20 mouse cellular contexts compared by ENCODE assay signal in the genomic region with DNA sequence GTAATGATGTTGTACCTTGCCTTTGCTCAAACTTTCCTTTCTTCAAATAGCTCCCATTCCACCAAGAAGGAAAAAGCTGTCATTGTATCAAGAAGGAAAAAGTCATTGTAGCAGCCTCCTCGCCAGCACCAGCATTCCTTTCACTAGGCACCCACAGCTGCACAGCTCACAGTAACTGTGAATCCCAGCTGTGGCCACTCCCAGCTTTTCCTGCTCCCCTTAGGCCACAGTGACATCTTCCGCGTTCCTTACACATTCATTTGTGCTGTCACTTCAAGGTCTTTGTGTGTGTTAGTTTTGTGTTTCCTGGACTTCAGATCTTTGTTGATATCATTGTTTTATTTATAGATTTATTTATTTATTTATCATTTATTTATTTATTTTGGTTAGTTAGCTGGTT. TPM values are rescaled to one million over a fixed set of nuclear protein-coding genes. Genes with fewer than 3 reads are reported as not detected.
DNase-seq lines count a peak whose midpoint lies in the region; ATAC-seq and TF ChIP-seq lines count a peak whose summit lies in the region.
"Had no signal": no experiment of that assay in that cellular context is flagged by ENCODE, and none has a peak within 500 bp of the region (broad histone marks: within the 10 kb centered on the region; RNA-seq: fewer than 3 reads in every experiment).

No protein-coding gene starts in this region.

- 0 out of 2 replicates have a peak, but pooled peaks cover 1% of the 10 kb centered on the region for H3K27me3 ChIP-seq in ES-Bruce4 (ENCODE audit: control insufficient read depth, insufficient read depth, low read length, poor library complexity, severe bottlenecking)
- H3K27me3 ChIP-seq in hindbrain, embryonic 14.5 days (ENCODE audit: control insufficient read depth, insufficient read depth, low read length): no peaks in the 10 kb centered on the region
- H3K27me3 ChIP-seq: embryonic facial prominence, embryonic 15.5 days; hindbrain, embryonic 12.5 days; midbrain, embryonic 12.5 days; neural tube, embryonic 15.5 days; Patski had no signal

- no peak overlapping the region for H3K4me3 ChIP-seq in ES-Bruce4 (ENCODE audit: low read depth, low read length)
- no peak overlapping the region for H3K4me3 ChIP-seq in hindbrain, embryonic 14.5 days (replicated peaks; ENCODE audit: low read length)
- H3K4me3 ChIP-seq: embryonic facial prominence, embryonic 15.5 days; hindbrain, embryonic 12.5 days; midbrain, embryonic 12.5 days; neural tube, embryonic 15.5 days had no signal

- no peak overlapping the region for H3K4me2 ChIP-seq in hindbrain, embryonic 14.5 days (replicated peaks)
- H3K4me2 ChIP-seq: embryonic facial prominence, embryonic 15.5 days; hindbrain, embryonic 12.5 days; midbrain, embryonic 12.5 days; neural tube, embryonic 15.5 days had no signal

- peak; percentile 57; the same call in 1 of the 2 replicates for TF ChIP-seq EP300 in ES-Bruce4 (IDR thresholded peaks at IDR 0.05; ENCODE audit: insufficient read depth, low read depth, low read length)

- no peaks in the 10 kb centered on the region for H3K36me3 ChIP-seq in ES-Bruce4 (ENCODE audit: control insufficient read depth, insufficient read depth, low read length, poor library complexity, severe bottlenecking)
- no peaks in the 10 kb centered on the region for H3K36me3 ChIP-seq in hindbrain, embryonic 14.5 days (replicated peaks; ENCODE audit: control insufficient read depth, insufficient read depth)
- H3K36me3 ChIP-seq: embryonic facial prominence, embryonic 15.5 days; hindbrain, embryonic 12.5 days; midbrain, embryonic 12.5 days; neural tube, embryonic 15.5 days had no signal

- no peak for TF ChIP-seq POLR2A in ES-Bruce4 (IDR thresholded peaks at IDR 0.05; ENCODE audit: insufficient read depth, low read length)

- H3K27ac ChIP-seq in ES-Bruce4 (ENCODE audit: insufficient read depth, low read length): no peak overlapping the region
- H3K27ac ChIP-seq in hindbrain, embryonic 14.5 days: no peak overlapping the region
- H3K27ac ChIP-seq: embryonic facial prominence, embryonic 15.5 days; hindbrain, embryonic 12.5 days; midbrain, embryonic 12.5 days; neural tube, embryonic 15.5 days had no signal

- H3K9me3 ChIP-seq in ES-Bruce4 (replicated peaks; ENCODE audit: control insufficient read depth, insufficient read depth, low read length, poor library complexity, severe bottlenecking): no peaks in the 10 kb centered on the region
- no peaks in the 10 kb centered on the region for H3K9me3 ChIP-seq in hindbrain, embryonic 14.5 days (ENCODE audit: control insufficient read depth, low read length)
- H3K9me3 ChIP-seq: embryonic facial prominence, embryonic 15.5 days; hindbrain, embryonic 12.5 days; midbrain, embryonic 12.5 days; neural tube, embryonic 15.5 days had no signal

- DNase-seq in adrenal gland, postnatal 10 days: peak; percentile 16
- DNase-seq in adrenal gland, adult 18-20 months (ENCODE audit: low spot score in 2 of 2): no peak
- peak; percentile 40 to 46 for DNase-seq in kidney, postnatal 4 days
- no peak for DNase-seq in kidney, adult 9 months
- peak; percentile 29 for DNase-seq in lung, postnatal 25 days (ENCODE audit: low spot score)
- no peak for DNase-seq in frontal cortex, postnatal 25 days (ENCODE audit: low spot score in 2 of 2)
- DNase-seq in hindbrain, embryonic 14.5 days (ENCODE audit: low spot score): no peak
- DNase-seq: B cell, adult 2 months; cerebellum, adult 2 months; gastrocnemius, postnatal 25 days; kidney, adult 11 months; layer of hippocampus, postnatal 36 days; right cerebral cortex, postnatal 4 days; thymus, adult 2 months had no signal

- H3K9ac ChIP-seq in ES-Bruce4 (ENCODE audit: low read depth, poor library complexity, severe bottlenecking): no peak overlapping the region
- no peak overlapping the region for H3K9ac ChIP-seq in hindbrain, embryonic 14.5 days
- H3K9ac ChIP-seq: embryonic facial prominence, embryonic 15.5 days; hindbrain, embryonic 12.5 days; midbrain, embryonic 12.5 days; neural tube, embryonic 15.5 days had no signal

- 40% methylated on average over 3 of the region's 3 CpGs for WGBS in hindbrain, embryonic 14.5 days

- no peak for TF ChIP-seq CTCF in ES-Bruce4 (IDR thresholded peaks at IDR 0.05; ENCODE audit: low read depth, low read length)

- ATAC-seq in hindbrain, embryonic 14.5 days (ENCODE audit: low FRiP score): no peak
- ATAC-seq: Patski had no signal

- peaks cover 1% of the 10 kb centered on the region for H3K4me1 ChIP-seq in ES-Bruce4 (ENCODE audit: control insufficient read depth, insufficient read depth, low read length)
- no peaks in the 10 kb centered on the region for H3K4me1 ChIP-seq in hindbrain, embryonic 14.5 days (replicated peaks; ENCODE audit: control insufficient read depth, insufficient read depth, low read length)
- H3K4me1 ChIP-seq: midbrain, embryonic 12.5 days; neural tube, embryonic 15.5 days had no signal

RNA-seq across cellular contexts. Expression of a gene that starts 23.7 kb away (rescaled TPM):
- 10 to 100 TPM; 24.0 to 26.4 TPM for total RNA-seq in adrenal gland, postnatal 10 days (2021)
- total RNA-seq in adrenal gland, adult 18-20 months (2021): 10 to 100 TPM; 20.5 to 25.4 TPM
- 43.3 and 49.0 TPM in 2 replicates for polyA plus RNA-seq in ES-Bruce4 (2011; ENCODE audit: insufficient read depth, insufficient read length, low read depth, missing spikeins)
- 27.0 and 32.2 TPM in 2 replicates for polyA plus RNA-seq in hindbrain, embryonic 14.5 days (2014; fragmentation: Nextera tagmentation; extraction: Ambion mirVana)

RNA-seq across cellular contexts. Expression of a gene that starts 52.2 kb away (rescaled TPM):
- total RNA-seq in adrenal gland, postnatal 10 days (2021): 10 to 100 TPM; 42.5 to 47.6 TPM
- 10 to 100 TPM; 34.5 to 43.1 TPM for total RNA-seq in adrenal gland, adult 18-20 months (2021)
- polyA plus RNA-seq in ES-Bruce4 (2011; ENCODE audit: insufficient read depth, insufficient read length, low read depth, missing spikeins): 60.6 and 65.1 TPM in 2 replicates
- 111 and 113 TPM in 2 replicates for polyA plus RNA-seq in hindbrain, embryonic 14.5 days (2014; fragmentation: Nextera tagmentation; extraction: Ambion mirVana)

Comparison
In these comparisons a context has a peak if more than half of its experiments do, and no peak if none do; other contexts are left out.
1. DNase-seq: peak in adrenal gland, postnatal 10 days (single experiment), kidney, postnatal 4 days (2 of 2) and lung, postnatal 25 days (single experiment); none in adrenal gland, adult 18-20 months (0 of 2), kidney, adult 9 months (single experiment), frontal cortex, postnatal 25 days (0 of 2) and hindbrain, embryonic 14.5 days (single experiment).